Mouse (Mus musculus) neural tube, embryonic 14.5 days (tissue): ENCODE measurements around the gene Kcnq5. TPM values are rescaled to one million over a fixed set of nuclear protein-coding genes. Genes with fewer than 3 reads are reported as not detected.
A peak's percentile ranks its signal among the peaks of the same experiment; 100 is the strongest.

Experiments
- ATAC-seq: fragments of 200-750 bp; cut with Nextera tagmentation; 2 replicates; pipeline ENCODE4 v1.8.0; 2017; ENCODE audit warnings: low read depth, mild to moderate bottlenecking, moderate TSS enrichment, moderate library complexity
- H3K27ac ChIP-seq: fragments of 300-500 bp; sonication (generic); 2 replicates; pipeline ENCODE4 v1.5.1; 2014; ENCODE audit warnings: low read depth, mild to moderate bottlenecking, control low read depth, low read length, moderate library complexity, mixed read lengths
- H3K27me3 ChIP-seq: fragments of 300-500 bp; sonication (generic); 2 replicates; pipeline ENCODE4 v1.6.1; 2014; ENCODE audit warnings: low read length; ENCODE audit not compliant: control insufficient read depth, insufficient read depth
- H3K36me3 ChIP-seq: fragments of 300-500 bp; sonication (generic); 2 replicates; pipeline ENCODE4 v1.6.1; 2014; ENCODE audit warnings: low read length, mixed read lengths; ENCODE audit not compliant: control insufficient read depth, insufficient read depth
- H3K4me1 ChIP-seq: fragments of 300-500 bp; sonication (generic); 2 replicates; pipeline ENCODE4 v1.6.1; 2014; ENCODE audit warnings: low read length; ENCODE audit not compliant: control insufficient read depth, insufficient read depth
- H3K4me2 ChIP-seq: fragments of 300-500 bp; sonication (generic); 2 replicates; pipeline ENCODE4 v1.6.1; 2014; ENCODE audit warnings: mild to moderate bottlenecking, low read depth, low read length, control low read depth
- H3K4me3 ChIP-seq: fragments of 300-500 bp; sonication (generic); 2 replicates; pipeline ENCODE4 v1.5.1; 2014; ENCODE audit warnings: low read depth, low read length, control low read depth, mixed read lengths
- H3K9ac ChIP-seq: fragments of 300-500 bp; sonication (generic); replicated peaks from 2 replicates; pipeline ENCODE4 v1.6.1; 2014; ENCODE audit warnings: low read depth, mild to moderate bottlenecking, control low read depth, low read length, mixed read lengths
- H3K9me3 ChIP-seq: fragments of 300-500 bp; sonication (generic); 2 replicates; pipeline ENCODE4 v1.6.1; 2016; ENCODE audit warnings: low read length; ENCODE audit not compliant: control insufficient read depth
- WGBS: fragments of 180-500 bp; shearing (Covaris S2); extraction: QIAGEN DNeasy Blood & Tissue Kit; methylation state at CpG from one replicate; pipeline ENCODE4 v1.1.7; 2014; 5-methylcytosine and 5-hydroxymethylcytosine counted together
- polyA plus RNA-seq: library from polyadenylated mRNA; unstranded; fragments of >200 nt; fragmentation: Nextera tagmentation; extraction: Ambion mirVana; gene quantifications from 2 replicates; pipeline ENCODE4 v1.2.1, GENCODE M21; 2014

The Kcnq5 gene
- polyA plus RNA-seq, result 1.5 and 2.6 TPM in 2 replicates

DNA sequence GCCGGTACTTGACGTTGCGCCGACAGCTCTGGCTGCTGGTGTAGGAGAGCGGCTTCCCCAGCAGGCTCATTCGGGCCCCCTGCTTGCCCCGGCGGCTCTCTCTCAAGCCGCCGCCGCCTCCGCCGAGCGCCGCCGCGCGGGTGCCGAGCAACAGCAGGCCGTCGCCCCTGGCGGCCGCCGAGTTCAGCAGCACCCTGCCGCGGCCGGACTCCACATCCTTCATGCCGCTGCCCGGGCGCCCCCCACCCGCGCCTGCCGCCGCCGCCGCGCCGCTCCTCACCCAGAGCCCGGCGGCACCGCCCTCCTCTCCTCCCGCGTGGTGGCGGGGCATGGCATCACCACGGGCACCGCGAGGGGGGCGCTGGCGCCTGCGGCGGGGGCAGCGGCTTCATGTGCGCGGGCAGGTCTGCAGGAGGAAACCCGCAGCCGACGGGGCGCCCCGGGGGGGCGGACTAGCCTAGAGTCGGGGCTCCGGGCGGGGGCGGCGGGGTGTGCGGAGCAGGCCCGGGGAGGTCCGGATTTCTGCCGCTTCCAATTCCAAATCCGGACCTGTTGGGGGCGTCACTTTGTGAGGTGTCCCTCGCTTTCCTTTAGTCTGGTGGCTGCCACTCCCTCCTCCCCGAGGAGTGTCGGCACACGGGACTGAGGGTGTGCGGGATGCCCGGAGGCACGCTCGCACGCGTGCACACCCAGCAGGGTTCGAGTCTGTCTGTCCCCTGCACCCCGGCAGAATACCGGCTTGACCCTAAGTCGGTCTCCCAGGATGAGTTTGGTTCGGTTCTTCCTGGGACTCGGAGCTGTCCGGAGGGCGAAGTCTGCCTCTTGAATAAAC is at the start of gene Kcnq5:
Gene Kcnq5 (minus strand): TSS at position 692 of the 832 bp plus-strand sequence.
- Histone ChIP-seq H3K4me3 (peak within 1 kb of the TSS; percentile 61), H3K27ac (peak within 1 kb of the TSS; percentile 22; the same call in 1 of the 2 replicates), H3K27me3 (peaks cover 10% of the 10 kb centered on the region; the same call in 1 of the 2 replicates), H3K9ac (peak within 1 kb of the TSS; percentile 66), H3K4me1 (0 out of 2 replicates have a peak, but pooled peaks cover 4% of the 10 kb centered on the region), H3K36me3 (no peaks in the 10 kb centered on the region), H3K9me3 (no peaks in the 10 kb centered on the region), H3K4me2 (peak within 1 kb of the TSS; percentile 85)
- WGBS, result 2% methylated on average over 55 of the region's 89 CpGs
- ATAC-seq, result peak; percentile 88

DNA sequence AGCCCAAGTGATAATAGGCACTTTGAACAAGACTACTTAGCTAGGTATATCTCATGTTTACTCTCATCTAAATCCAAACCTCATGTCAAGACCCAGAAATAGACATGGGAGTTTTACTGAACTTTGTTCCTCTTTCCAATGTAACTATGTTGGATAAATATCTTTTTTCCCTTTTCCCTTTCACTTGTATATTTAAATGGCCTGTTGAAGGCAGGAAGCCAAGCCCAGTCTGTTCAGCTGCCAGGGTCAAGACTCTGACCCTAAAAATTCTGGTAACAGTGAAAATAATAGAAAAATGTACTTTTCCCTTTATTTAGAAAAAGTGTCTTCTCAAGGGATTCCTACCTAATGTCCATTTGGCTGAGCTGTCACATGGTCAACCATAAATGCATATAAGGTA is 18.0 kb upstream of the Kcnq5 start:
- H3K9ac ChIP-seq, result no peak overlapping the region
- H3K4me2 ChIP-seq, result no peak overlapping the region
- no peaks in the 10 kb centered on the region for H3K9me3 ChIP-seq
- H3K4me3 ChIP-seq, result no peak overlapping the region
- no peaks in the 10 kb centered on the region for H3K27me3 ChIP-seq
- no peaks in the 10 kb centered on the region for H3K36me3 ChIP-seq
- ATAC-seq, result no peak
- H3K4me1 ChIP-seq, result no peaks in the 10 kb centered on the region
- no peak overlapping the region for H3K27ac ChIP-seq

DNA sequence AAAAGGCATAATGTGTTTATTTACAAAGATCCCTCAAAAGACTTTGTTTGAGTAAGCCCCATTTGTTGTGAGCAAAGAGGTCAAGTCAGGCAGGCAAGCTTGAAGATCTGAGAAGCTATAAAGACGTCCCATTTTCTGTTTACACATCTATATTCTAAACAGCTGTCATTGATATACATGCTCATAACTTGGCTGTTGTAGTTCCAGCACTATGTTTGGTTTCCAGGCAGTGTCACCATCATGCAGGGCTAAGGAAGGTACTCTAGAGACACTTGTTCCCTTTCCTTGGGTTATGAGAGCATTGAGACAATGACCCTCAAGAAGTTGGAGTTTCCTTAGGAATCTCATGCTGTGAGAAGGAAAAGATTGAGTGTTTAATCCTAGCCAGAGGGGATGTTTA is 17.6 kb upstream of the Kcnq5 start:
- 71% methylated on average over 1 of the region's 1 CpGs for WGBS
- Histone ChIP-seq H3K27me3 (no peaks in the 10 kb centered on the region), H3K4me2 (no peak overlapping the region), H3K4me1 (no peaks in the 10 kb centered on the region), H3K4me3 (no peak overlapping the region), H3K27ac (no peak overlapping the region), H3K9ac (no peak overlapping the region), H3K36me3 (no peaks in the 10 kb centered on the region), H3K9me3 (no peaks in the 10 kb centered on the region)
- ATAC-seq, result no peak

DNA sequence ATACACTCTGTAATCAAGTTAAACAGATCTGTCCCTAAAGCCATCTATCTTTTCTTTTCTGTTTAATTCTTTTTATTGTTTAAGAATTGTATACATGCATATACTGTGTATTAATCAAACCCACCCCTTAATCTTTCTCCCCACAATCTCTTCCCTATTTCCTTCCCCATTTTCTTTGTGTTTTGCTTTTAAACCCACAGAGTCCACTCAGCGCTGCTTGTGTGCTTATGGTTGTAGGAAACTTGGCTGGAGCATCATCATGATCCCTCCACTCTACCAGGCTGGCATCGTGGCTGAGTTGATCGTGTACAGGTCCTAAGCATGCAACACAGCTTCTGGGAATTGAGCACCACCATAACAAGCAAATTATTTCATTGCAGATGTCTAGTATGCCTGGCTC is 12.3 kb upstream of the Kcnq5 start:
- H3K4me2 ChIP-seq, result no peak overlapping the region
- no peaks in the 10 kb centered on the region for H3K27me3 ChIP-seq
- H3K4me3 ChIP-seq, result no peak overlapping the region
- H3K4me1 ChIP-seq, result no peaks in the 10 kb centered on the region
- H3K9ac ChIP-seq, result no peak overlapping the region
- WGBS, result 86% methylated on average over 3 of the region's 3 CpGs
- H3K9me3 ChIP-seq, result no peaks in the 10 kb centered on the region
- ATAC-seq, result no peak
- H3K36me3 ChIP-seq, result no peaks in the 10 kb centered on the region
- no peak overlapping the region for H3K27ac ChIP-seq

DNA sequence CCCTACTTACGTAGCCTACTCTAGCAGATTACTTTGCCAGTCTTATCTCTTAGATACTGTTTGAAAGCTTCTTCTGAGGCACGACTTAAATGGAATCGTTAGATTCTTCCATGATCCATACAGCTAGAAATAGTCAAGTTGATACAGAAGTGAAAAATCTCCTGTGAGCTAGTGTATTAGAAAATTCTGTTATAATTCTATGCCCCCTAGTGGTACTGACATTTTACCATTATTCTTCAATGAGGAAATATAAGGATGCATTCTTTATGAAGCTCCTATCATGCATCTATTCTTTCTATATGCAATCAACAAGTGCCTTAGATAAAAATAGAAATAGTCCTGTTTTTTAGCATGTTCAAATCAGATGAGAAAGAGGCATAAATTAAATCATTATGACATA is 5.4 kb upstream of the Kcnq5 start:
- H3K9ac ChIP-seq, result no peak overlapping the region
- 88% methylated on average over 3 of the region's 3 CpGs for WGBS
- peaks cover 2% of the 10 kb centered on the region; the same call in 1 of the 2 replicates for H3K27me3 ChIP-seq
- H3K9me3 ChIP-seq, result no peaks in the 10 kb centered on the region
- H3K4me2 ChIP-seq, result no peak overlapping the region
- no peaks in the 10 kb centered on the region for H3K4me1 ChIP-seq
- H3K4me3 ChIP-seq, result no peak overlapping the region
- ATAC-seq, result no peak
- H3K27ac ChIP-seq, result no peak overlapping the region
- no peaks in the 10 kb centered on the region for H3K36me3 ChIP-seq

GRCm38 (mm10) chr1:21962896-21963864 is 1.4 kb upstream of the Kcnq5 start:
- no peaks in the 10 kb centered on the region for H3K9me3 ChIP-seq
- H3K4me3 ChIP-seq, result peak overlapping the region; percentile 61; the same call in 1 of the 2 replicates
- ATAC-seq, result no peak
- no peak overlapping the region for H3K4me2 ChIP-seq
- H3K9ac ChIP-seq, result no peak overlapping the region
- WGBS, result 58% methylated on average over 16 of the region's 16 CpGs
- H3K27me3 ChIP-seq, result peaks cover 10% of the 10 kb centered on the region; the same call in 1 of the 2 replicates
- no peaks in the 10 kb centered on the region for H3K36me3 ChIP-seq
- no peak overlapping the region for H3K27ac ChIP-seq
- 0 out of 2 replicates have a peak, but pooled peaks cover 4% of the 10 kb centered on the region for H3K4me1 ChIP-seq

DNA sequence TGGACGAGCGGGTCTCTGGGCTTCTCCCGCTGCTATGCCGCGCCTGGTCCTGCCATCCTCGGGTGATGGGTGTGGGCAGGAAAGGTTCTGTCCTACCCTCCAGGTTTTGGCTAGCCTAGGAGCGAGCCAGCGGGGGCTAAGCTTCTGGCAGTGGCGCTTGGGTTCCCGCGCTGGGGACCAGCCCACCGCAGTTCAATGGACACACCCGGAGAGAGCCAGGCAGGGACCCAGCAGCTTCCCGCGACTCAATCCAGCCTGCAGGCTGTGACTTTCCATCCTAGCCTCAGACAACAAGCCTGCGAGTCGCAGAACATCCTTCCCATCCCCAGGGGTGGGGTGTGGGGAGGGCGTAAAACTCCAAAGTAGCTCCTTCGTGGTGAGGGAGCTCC is 335 bp upstream of the Kcnq5 start:
- Histone ChIP-seq H3K27me3 (peaks cover 10% of the 10 kb centered on the region; the same call in 1 of the 2 replicates), H3K4me3 (peak overlapping the region; percentile 61), H3K4me2 (peak overlapping the region; percentile 85), H3K27ac (no peak overlapping the region), H3K9me3 (no peaks in the 10 kb centered on the region), H3K9ac (peak overlapping the region; percentile 66; the same call in 1 of the 2 replicates), H3K4me1 (0 out of 2 replicates have a peak, but pooled peaks cover 4% of the 10 kb centered on the region), H3K36me3 (no peaks in the 10 kb centered on the region)
- WGBS, result 2% methylated on average over 19 of the region's 19 CpGs
- peak; percentile 18 for ATAC-seq

GRCm38 (mm10) chr1:21960421-21961250 is 1.1 kb downstream of the Kcnq5 start:
- Histone ChIP-seq H3K9ac (peak overlapping the region; percentile 66), H3K9me3 (no peaks in the 10 kb centered on the region), H3K27me3 (peaks cover 10% of the 10 kb centered on the region; the same call in 1 of the 2 replicates), H3K4me1 (0 out of 2 replicates have a peak, but pooled peaks cover 4% of the 10 kb centered on the region), H3K27ac (no peak overlapping the region), H3K4me2 (peak overlapping the region; percentile 85), H3K4me3 (peak overlapping the region; percentile 61), H3K36me3 (no peaks in the 10 kb centered on the region)
- ATAC-seq, result peak; percentile 32
- 1% methylated on average over 48 of the region's 48 CpGs for WGBS
